Mouse (Mus musculus) stomach, embryonic 16.5 days (tissue): ENCODE data around the gene Mocs3. TPM values are rescaled to one million over a fixed set of nuclear protein-coding genes. Genes with fewer than 3 reads are reported as not detected.
A peak's percentile ranks its signal among the peaks of the same experiment; 100 is the strongest.

ENCODE experiments used
- ATAC-seq: fragments of 200-750 bp; cut with Nextera tagmentation; 2 replicates; pipeline ENCODE4 v1.8.0; 2017; ENCODE audit warnings: moderate number of reproducible peaks, moderate TSS enrichment; ENCODE audit not compliant: insufficient read depth, low FRiP score
- H3K27ac ChIP-seq: fragments of 300-500 bp; sonication (generic); 2 replicates; pipeline ENCODE4 v1.5.1; 2014; ENCODE audit warnings: low read length
- H3K27me3 ChIP-seq: fragments of 300-500 bp; sonication (generic); 2 replicates; pipeline ENCODE4 v1.6.1; 2014; ENCODE audit warnings: low read length, control low read depth, mixed read lengths; ENCODE audit not compliant: control insufficient read depth, insufficient read depth
- H3K36me3 ChIP-seq: fragments of 300-500 bp; sonication (generic); 2 replicates; pipeline ENCODE4 v1.6.1; 2014; ENCODE audit warnings: low read length; ENCODE audit not compliant: control insufficient read depth, insufficient read depth
- H3K4me1 ChIP-seq: fragments of 300-500 bp; sonication (generic); 2 replicates; pipeline ENCODE4 v1.6.1; 2014; ENCODE audit warnings: low read length, control low read depth, mixed read lengths; ENCODE audit not compliant: control insufficient read depth, insufficient read depth
- H3K4me2 ChIP-seq: fragments of 300-500 bp; sonication (generic); 2 replicates; pipeline ENCODE4 v1.6.1; 2014; ENCODE audit warnings: low read depth, low read length, mixed read lengths
- H3K4me3 ChIP-seq: fragments of 300-500 bp; sonication (generic); replicated peaks from 2 replicates; pipeline ENCODE4 v1.5.1; 2014; ENCODE audit warnings: mild to moderate bottlenecking, low read length
- H3K9ac ChIP-seq: fragments of 300-500 bp; sonication (generic); 2 replicates; pipeline ENCODE4 v1.6.1; 2014; ENCODE audit warnings: low read length
- H3K9me3 ChIP-seq: fragments of 300-500 bp; sonication (generic); replicated peaks from 2 replicates; pipeline ENCODE4 v1.6.1; 2016; ENCODE audit warnings: low read length, control low read depth; ENCODE audit not compliant: control insufficient read depth
- WGBS: fragments of 180-500 bp; shearing (Covaris S2); extraction: QIAGEN DNeasy Blood & Tissue Kit; methylation state at CpG from one replicate; pipeline ENCODE4 v1.1.7; 2014; 5-methylcytosine and 5-hydroxymethylcytosine counted together
- polyA plus RNA-seq: library from polyadenylated mRNA; unstranded; fragments of >200 nt; fragmentation: Nextera tagmentation; extraction: Ambion mirVana; gene quantifications from 2 replicates; pipeline ENCODE4 v1.2.1, GENCODE M21; 2015

Mocs3 gene
- polyA plus RNA-seq, 1 experiment from 2014 or later = 3.4 TPM

- H3K36me3 ChIP-seq = no peaks in the 10 kb centered on the region
- ATAC-seq = no peak
- H3K4me2 ChIP-seq = no peak overlapping the region
- H3K4me1 ChIP-seq = no peaks in the 10 kb centered on the region
- no peaks in the 10 kb centered on the region for H3K9me3 ChIP-seq
- 17% methylated on average over 8 of the region's 8 CpGs for WGBS
- no peak overlapping the region for H3K4me3 ChIP-seq
- H3K27me3 ChIP-seq = no peaks in the 10 kb centered on the region
- H3K9ac ChIP-seq = no peak overlapping the region
- no peak overlapping the region for H3K27ac ChIP-seq
Observed at GRCm38 (mm10) chr2:168250270-168250669, 19.8 kb downstream of the Mocs3 start.

GRCm38 (mm10) chr2:168252639-168253292, 22.3 kb downstream of the Mocs3 start:
- Histone ChIP-seq H3K4me3 (no peak overlapping the region), H3K4me1 (no peaks in the 10 kb centered on the region), H3K27ac (no peak overlapping the region), H3K27me3 (no peaks in the 10 kb centered on the region), H3K9me3 (no peaks in the 10 kb centered on the region), H3K9ac (no peak overlapping the region), H3K36me3 (no peaks in the 10 kb centered on the region), H3K4me2 (no peak overlapping the region)
- 15% methylated on average over 16 of the region's 16 CpGs for WGBS
- no peak for ATAC-seq

GRCm38 (mm10) chr2:168253822-168254221, 23.4 kb downstream of the Mocs3 start:
- H3K27me3 ChIP-seq = no peaks in the 10 kb centered on the region
- 34% methylated on average over 7 of the region's 7 CpGs for WGBS
- no peak for ATAC-seq

GRCm38 (mm10) chr2:168256506-168256905, 26.1 kb downstream of the Mocs3 start:
- Histone ChIP-seq H3K36me3 (no peaks in the 10 kb centered on the region), H3K9ac (no peak overlapping the region), H3K4me1 (no peaks in the 10 kb centered on the region), H3K4me3 (no peak overlapping the region), H3K4me2 (no peak overlapping the region), H3K27ac (no peak overlapping the region), H3K9me3 (no peaks in the 10 kb centered on the region), H3K27me3 (no peaks in the 10 kb centered on the region)
- 56% methylated on average over 3 of the region's 3 CpGs for WGBS
- no peak for ATAC-seq

More at GRCm38 (mm10) chr2:168253822-168254221, 23.4 kb downstream of the Mocs3 start:
- Histone ChIP-seq H3K4me1 (no peaks in the 10 kb centered on the region), H3K4me3 (no peak overlapping the region), H3K9ac (no peak overlapping the region), H3K4me2 (no peak overlapping the region), H3K9me3 (no peaks in the 10 kb centered on the region), H3K27ac (no peak overlapping the region), H3K36me3 (no peaks in the 10 kb centered on the region)

GRCm38 (mm10) chr2:168257188-168257587, 26.8 kb downstream of the Mocs3 start:
- 80% methylated on average over 4 of the region's 4 CpGs for WGBS

GRCm38 (mm10) chr2:168259046-168259445, 28.6 kb downstream of the Mocs3 start:
- no peaks in the 10 kb centered on the region for H3K9me3 ChIP-seq
- no peak overlapping the region for H3K4me3 ChIP-seq
- H3K4me2 ChIP-seq = no peak overlapping the region
- H3K27me3 ChIP-seq = no peaks in the 10 kb centered on the region; the same call in 1 of the 2 replicates
- H3K27ac ChIP-seq = no peak overlapping the region
- no peaks in the 10 kb centered on the region for H3K4me1 ChIP-seq
- 87% methylated on average over 8 of the region's 8 CpGs for WGBS
- no peak for ATAC-seq
- no peaks in the 10 kb centered on the region for H3K36me3 ChIP-seq
- H3K9ac ChIP-seq = no peak overlapping the region

More at GRCm38 (mm10) chr2:168257188-168257587, 26.8 kb downstream of the Mocs3 start:
- H3K27ac ChIP-seq = no peak overlapping the region
- H3K4me1 ChIP-seq = no peaks in the 10 kb centered on the region
- no peak for ATAC-seq
- H3K36me3 ChIP-seq = no peaks in the 10 kb centered on the region
- H3K9ac ChIP-seq = no peak overlapping the region
- no peaks in the 10 kb centered on the region for H3K9me3 ChIP-seq
- no peak overlapping the region for H3K4me2 ChIP-seq
- no peaks in the 10 kb centered on the region for H3K27me3 ChIP-seq
- H3K4me3 ChIP-seq = no peak overlapping the region

GRCm38 (mm10) chr2:168260124-168260523, 29.7 kb downstream of the Mocs3 start:
- H3K4me2 ChIP-seq = no peak overlapping the region
- H3K4me3 ChIP-seq = no peak overlapping the region
- no peak overlapping the region for H3K9ac ChIP-seq
- 60% methylated on average over 3 of the region's 3 CpGs for WGBS
- no peaks in the 10 kb centered on the region; the same call in 1 of the 2 replicates for H3K27me3 ChIP-seq
- H3K36me3 ChIP-seq = no peaks in the 10 kb centered on the region
- no peaks in the 10 kb centered on the region for H3K9me3 ChIP-seq
- ATAC-seq = no peak
- no peaks in the 10 kb centered on the region for H3K4me1 ChIP-seq
- no peak overlapping the region for H3K27ac ChIP-seq

- no peak overlapping the region for H3K4me2 ChIP-seq
- H3K27ac ChIP-seq = no peak overlapping the region
- H3K36me3 ChIP-seq = no peaks in the 10 kb centered on the region
- no peaks in the 10 kb centered on the region for H3K4me1 ChIP-seq
- ATAC-seq = 0 out of 2 replicates have a peak, but pooled peaks have one; percentile 25
- H3K9ac ChIP-seq = no peak overlapping the region
- no peaks in the 10 kb centered on the region for H3K9me3 ChIP-seq
- no peaks in the 10 kb centered on the region; the same call in 1 of the 2 replicates for H3K27me3 ChIP-seq
- WGBS = 78% methylated on average over 10 of the region's 10 CpGs
- no peak overlapping the region for H3K4me3 ChIP-seq
Observed at GRCm38 (mm10) chr2:168260900-168261299, 30.5 kb downstream of the Mocs3 start.

GRCm38 (mm10) chr2:168268033-168268432, 37.6 kb downstream of the Mocs3 start:
- whole genome bisulfite sequencing = 31% methylated on average over 7 of the region's 7 CpGs

More at GRCm38 (mm10) chr2:168268033-168268432, 37.6 kb downstream of the Mocs3 start:
- no peak; the same call in 1 of the 2 replicates for ATAC-seq
- Histone ChIP-seq H3K4me2 (peak overlapping the region; percentile 20; the same call in 1 of the 2 replicates), H3K36me3 (no peaks in the 10 kb centered on the region), H3K4me3 (no peak overlapping the region), H3K4me1 (no peaks in the 10 kb centered on the region), H3K9ac (no peak overlapping the region), H3K27ac (no peak overlapping the region), H3K9me3 (no peaks in the 10 kb centered on the region), H3K27me3 (no peaks in the 10 kb centered on the region)
